Mouse (Mus musculus) bone marrow, adult 2 months (tissue): ENCODE results near the gene Wfdc15a.

Experiments
- CTCF ChIP-seq: fragments of 200-500 bp; IDR thresholded peaks from 2 replicates; pipeline ENCODE4 v1.5.1; 2011; ENCODE audit warnings: low read length, control low read depth; ENCODE audit not compliant: control insufficient read depth, insufficient read depth
- POLR2A ChIP-seq: fragments of 200-500 bp; IDR thresholded peaks from 2 replicates; pipeline ENCODE4 v1.6.1; 2011; ENCODE audit warnings: low read depth, mild to moderate bottlenecking, control low read depth, low read length, borderline replicate concordance; ENCODE audit not compliant: control insufficient read depth

- no peak for TF ChIP-seq POLR2A
- no peak for TF ChIP-seq CTCF
Observed at GRCm38 (mm10) chr2:164196700-164196990, 3.3 kb downstream of the Wfdc15a start.
